Mouse (Mus musculus) heart, postnatal 0 days (tissue): ENCODE measurements at regions not wholly inside any gene's neighbourhood (a gene's known extent, or its start where the extent isn't known, plus 50 kb on each side); places are given as distances from the start of the nearest gene placed in this dataset.

Source experiments
- ATAC-seq: fragments of 200-750 bp; cut with Nextera tagmentation; 2 replicates; pipeline ENCODE4 v1.8.0; 2017; ENCODE audit warnings: low read depth, moderate number of reproducible peaks, moderate library complexity; ENCODE audit not compliant: insufficient read depth
- DNase-seq: peaks from one replicate; pipeline ENCODE4 v3.0.0-alpha.2; 2016; ENCODE audit warnings: low spot score
- H3K27ac ChIP-seq: fragments of 300-500 bp; sonication (generic); 2 replicates; pipeline ENCODE4 v1.5.1; 2014; ENCODE audit warnings: low read depth, mild to moderate bottlenecking
- H3K27me3 ChIP-seq: fragments of 300-500 bp; sonication (generic); 2 replicates; pipeline ENCODE4 v1.6.1; 2014; ENCODE audit warnings: low read length, mixed read lengths; ENCODE audit not compliant: control insufficient read depth, insufficient read depth
- H3K36me3 ChIP-seq: fragments of 300-500 bp; sonication (generic); replicated peaks from 2 replicates; pipeline ENCODE4 v1.6.1; 2014; ENCODE audit warnings: low read length, mixed read lengths; ENCODE audit not compliant: control insufficient read depth, insufficient read depth
- H3K4me1 ChIP-seq: fragments of 300-500 bp; sonication (generic); 2 replicates; pipeline ENCODE4 v1.6.1; 2014; ENCODE audit warnings: antibody characterized with exemption; ENCODE audit not compliant: control insufficient read depth, insufficient read depth
- H3K4me2 ChIP-seq: fragments of 300-500 bp; sonication (generic); 2 replicates; pipeline ENCODE4 v1.6.1; 2014; ENCODE audit warnings: low read depth, mild to moderate bottlenecking, low read length, moderate library complexity
- H3K4me3 ChIP-seq: fragments of 300-500 bp; sonication (generic); 2 replicates; pipeline ENCODE4 v1.5.1; 2014; ENCODE audit warnings: low read depth, low read length
- H3K9ac ChIP-seq: fragments of 300-500 bp; sonication (generic); replicated peaks from 2 replicates; pipeline ENCODE4 v1.6.1; 2014; ENCODE audit warnings: low read depth, low read length, mixed read lengths
- H3K9me3 ChIP-seq: fragments of 300-500 bp; sonication (generic); replicated peaks from 2 replicates; pipeline ENCODE4 v1.6.1; 2016; ENCODE audit warnings: low read length; ENCODE audit not compliant: control insufficient read depth
- CTCF ChIP-seq: IDR thresholded peaks from 2 replicates; pipeline ENCODE4 v1.5.1; 2016; ENCODE audit warnings: antibody characterized with exemption, control low read depth, low read depth
- EP300 ChIP-seq: IDR thresholded peaks from 2 replicates; pipeline ENCODE4 v1.6.1; 2016; ENCODE audit warnings: antibody characterized with exemption, low read depth
- WGBS: fragments of 180-500 bp; shearing (Covaris S2); extraction: QIAGEN DNeasy Blood & Tissue Kit; methylation state at CpG from one replicate; pipeline ENCODE4 v1.1.7; 2014; 5-methylcytosine and 5-hydroxymethylcytosine counted together

- TF ChIP-seq EP300 (no peak), CTCF (no peak)
Observed at GRCm38 (mm10) chrX:140164859-140165258, 102.2 kb downstream of the Pih1h3b start.

GRCm38 (mm10) chrX:140165966-140166365, 103.3 kb downstream of the Pih1h3b start:
- no peak for ATAC-seq
- Histone ChIP-seq H3K36me3 (no peaks in the 10 kb centered on the region), H3K4me3 (no peak overlapping the region), H3K4me2 (no peak overlapping the region), H3K9ac (no peak overlapping the region), H3K27me3 (no peaks in the 10 kb centered on the region), H3K27ac (no peak overlapping the region), H3K9me3 (no peaks in the 10 kb centered on the region), H3K4me1 (no peaks in the 10 kb centered on the region)
- WGBS = 60% methylated on average over 3 of the region's 3 CpGs
- no peak for TF ChIP-seq EP300
- no peak for TF ChIP-seq CTCF
- DNase-seq = no peak

More at GRCm38 (mm10) chrX:140164859-140165258, 102.2 kb downstream of the Pih1h3b start:
- H3K4me1 ChIP-seq = no peaks in the 10 kb centered on the region
- H3K27ac ChIP-seq = no peak overlapping the region
- no peaks in the 10 kb centered on the region for H3K27me3 ChIP-seq
- WGBS = 73% methylated on average over 2 of the region's 2 CpGs
- no peak overlapping the region for H3K4me2 ChIP-seq
- ATAC-seq (no peak), DNase-seq (no peak)
- H3K4me3 ChIP-seq = no peak overlapping the region
- no peak overlapping the region for H3K9ac ChIP-seq
- no peaks in the 10 kb centered on the region for H3K36me3 ChIP-seq
- H3K9me3 ChIP-seq = no peaks in the 10 kb centered on the region

DNA sequence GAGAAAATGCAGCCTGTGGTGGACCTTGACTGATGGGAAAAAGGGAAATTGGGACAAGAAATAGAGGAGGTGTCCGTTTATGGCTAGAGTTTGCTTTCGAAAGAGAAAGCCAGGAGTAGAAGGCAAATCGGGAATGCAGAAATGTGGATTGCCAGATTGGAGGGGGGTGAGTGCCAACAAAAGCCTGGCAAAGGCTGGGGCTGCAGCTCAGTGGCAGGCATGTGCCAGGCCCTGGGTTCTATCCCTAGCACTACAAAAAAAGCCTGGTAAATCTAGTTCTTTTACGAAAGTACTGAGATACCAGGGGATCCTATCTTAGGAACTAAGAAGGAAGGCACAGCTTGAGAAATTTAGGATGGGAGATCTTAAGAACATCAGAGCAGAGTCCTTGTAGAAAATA, 117.2 kb downstream of the Pih1h3b start:
- ATAC-seq = no peak
- H3K36me3 ChIP-seq = no peaks in the 10 kb centered on the region
- H3K4me2 ChIP-seq = no peak overlapping the region

GRCm38 (mm10) chrX:140183003-140183402, 120.3 kb downstream of the Pih1h3b start:
- TF ChIP-seq EP300 (no peak), CTCF (no peak; the same call in 1 of the 2 replicates)
- no peaks in the 10 kb centered on the region for H3K36me3 ChIP-seq
- no peak for ATAC-seq
- H3K9ac ChIP-seq = no peak overlapping the region
- H3K4me1 ChIP-seq = no peaks in the 10 kb centered on the region
- H3K4me2 ChIP-seq = no peak overlapping the region
- H3K4me3 ChIP-seq = no peak overlapping the region
- H3K27me3 ChIP-seq = no peaks in the 10 kb centered on the region
- DNase-seq = no peak
- WGBS = 86% methylated on average over 3 of the region's 3 CpGs
- H3K9me3 ChIP-seq = no peaks in the 10 kb centered on the region
- no peak overlapping the region for H3K27ac ChIP-seq

More for the DNA sequence above, 117.2 kb downstream of the Pih1h3b start:
- no peak overlapping the region for H3K9ac ChIP-seq
- TF ChIP-seq CTCF (no peak), EP300 (no peak)
- no peak for DNase-seq
- no peaks in the 10 kb centered on the region for H3K9me3 ChIP-seq
- no peak overlapping the region for H3K4me3 ChIP-seq
- no peaks in the 10 kb centered on the region for H3K4me1 ChIP-seq
- H3K27me3 ChIP-seq = no peaks in the 10 kb centered on the region
- 78% methylated on average over 4 of the region's 4 CpGs for WGBS
- no peak overlapping the region for H3K27ac ChIP-seq

GRCm38 (mm10) chrX:140203676-140204075, 138.4 kb upstream of the Frmpd3 start:
- Histone ChIP-seq H3K4me2 (no peak overlapping the region), H3K9me3 (no peaks in the 10 kb centered on the region)
- ATAC-seq = no peak

DNA sequence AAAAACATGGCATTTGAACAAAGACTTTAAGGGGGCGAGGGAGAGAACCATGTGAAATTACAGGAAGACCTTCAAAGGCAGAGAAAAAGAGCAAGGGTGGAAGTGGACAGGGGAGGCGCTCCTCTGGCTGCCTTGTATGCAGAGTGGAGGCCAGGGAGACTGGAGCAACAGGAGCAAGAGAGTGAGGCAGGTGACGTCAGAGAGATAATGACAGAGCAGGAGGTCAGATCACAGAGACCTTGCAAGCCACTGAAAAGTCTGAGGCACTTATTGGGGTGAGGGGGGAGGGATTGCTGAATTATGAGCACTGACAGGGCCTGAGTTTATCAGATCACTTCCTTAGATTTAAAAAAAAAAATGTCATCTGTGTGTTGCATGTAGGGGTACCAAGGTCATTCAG, 133.3 kb upstream of the Frmpd3 start:
- no peaks in the 10 kb centered on the region for H3K36me3 ChIP-seq
- no peak for DNase-seq
- TF ChIP-seq EP300 (no peak), CTCF (no peak)
- no peak overlapping the region for H3K27ac ChIP-seq
- no peaks in the 10 kb centered on the region for H3K4me1 ChIP-seq
- no peak overlapping the region for H3K4me2 ChIP-seq
- no peaks in the 10 kb centered on the region for H3K27me3 ChIP-seq
- H3K9ac ChIP-seq = no peak overlapping the region
- H3K9me3 ChIP-seq = no peaks in the 10 kb centered on the region
- no peak overlapping the region for H3K4me3 ChIP-seq
- ATAC-seq = no peak
- WGBS = 32% methylated on average over 3 of the region's 3 CpGs

More at GRCm38 (mm10) chrX:140203676-140204075, 138.4 kb upstream of the Frmpd3 start:
- WGBS = 66% methylated on average over 3 of the region's 3 CpGs
- H3K9ac ChIP-seq = no peak overlapping the region
- H3K4me3 ChIP-seq = no peak overlapping the region
- no peaks in the 10 kb centered on the region for H3K36me3 ChIP-seq
- DNase-seq = no peak
- TF ChIP-seq CTCF (no peak), EP300 (no peak)
- no peak overlapping the region for H3K27ac ChIP-seq
- H3K4me1 ChIP-seq = no peaks in the 10 kb centered on the region
- no peaks in the 10 kb centered on the region for H3K27me3 ChIP-seq
